Mouse (Mus musculus): ENCODE results near the gene Gzmn.
A peak's percentile ranks its signal among the peaks of the same experiment; 100 is the strongest.
"Not testable (repeated sequence)": the region's sequence is repeated elsewhere in the genome, so short reads cannot be mapped to it uniquely, and the experiment has no call there.

Gzmn gene

DNA sequence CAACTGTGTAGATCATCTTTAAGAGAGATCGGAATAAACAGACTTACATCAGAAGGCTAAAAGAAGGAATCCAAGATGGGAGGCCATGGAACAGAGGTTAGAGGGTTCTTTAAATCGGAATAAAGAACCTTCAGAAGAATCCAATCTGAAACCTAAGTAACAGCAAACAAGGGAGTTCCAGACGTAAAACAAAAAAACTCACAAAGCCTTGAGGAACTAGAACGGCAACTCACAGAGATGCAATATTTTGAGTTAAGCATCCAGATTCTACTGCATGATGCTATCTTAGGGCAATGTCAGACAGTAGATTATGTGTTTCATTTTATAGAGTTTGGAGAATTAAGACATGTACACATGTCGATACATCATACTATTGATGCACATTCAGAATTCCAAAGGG is at the start of gene Gzmn:
TSS of gene Gzmn (minus strand) at position 101 of the 400 bp plus-strand sequence.
- no peak for DNase-seq

DNA sequence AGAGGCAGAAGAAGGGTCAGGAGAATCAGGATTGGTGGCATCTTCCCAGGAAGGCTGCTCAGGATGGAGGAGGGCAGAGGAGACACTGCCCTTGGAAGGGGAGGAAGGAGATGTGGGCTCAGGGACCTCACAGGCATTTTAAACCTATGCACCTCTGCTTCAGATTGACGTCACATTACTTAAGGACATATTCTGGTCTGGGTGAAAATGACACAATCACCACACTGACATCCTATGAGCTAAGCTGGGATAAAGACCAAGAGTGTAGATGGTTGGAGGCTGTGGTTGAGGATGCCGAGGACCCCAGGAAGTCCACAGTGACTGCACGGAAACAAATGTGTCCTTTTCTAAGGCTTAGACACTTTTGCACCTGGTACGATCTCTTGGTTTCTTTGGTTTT is 36.9 kb upstream of the Gzmn start, which contains the start of gene Gzmf:
TSS of gene Gzmf (minus strand) at position 101 of the 400 bp plus-strand sequence.
- no peak for DNase-seq

DNA sequence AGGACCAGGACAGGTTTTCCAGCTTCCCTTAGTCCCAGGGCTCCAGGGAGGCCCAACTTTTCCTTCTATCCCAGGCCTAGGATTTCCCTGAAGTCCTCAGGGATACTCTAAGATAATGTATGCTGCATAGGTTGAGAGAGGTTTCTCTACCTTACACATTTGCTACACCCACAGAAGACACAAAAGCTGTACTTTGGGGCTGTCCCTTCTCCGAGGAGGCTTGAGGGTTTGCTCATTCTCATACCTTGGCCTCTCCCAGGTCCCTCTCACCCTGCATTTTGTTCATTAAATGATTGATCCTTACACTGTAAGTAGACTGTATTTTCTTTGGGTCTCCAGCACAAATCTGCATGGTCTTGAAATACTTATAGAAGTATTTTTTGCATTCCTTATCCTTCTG is 31.2 kb upstream of the Gzmn start:
- no peak for DNase-seq

DNA sequence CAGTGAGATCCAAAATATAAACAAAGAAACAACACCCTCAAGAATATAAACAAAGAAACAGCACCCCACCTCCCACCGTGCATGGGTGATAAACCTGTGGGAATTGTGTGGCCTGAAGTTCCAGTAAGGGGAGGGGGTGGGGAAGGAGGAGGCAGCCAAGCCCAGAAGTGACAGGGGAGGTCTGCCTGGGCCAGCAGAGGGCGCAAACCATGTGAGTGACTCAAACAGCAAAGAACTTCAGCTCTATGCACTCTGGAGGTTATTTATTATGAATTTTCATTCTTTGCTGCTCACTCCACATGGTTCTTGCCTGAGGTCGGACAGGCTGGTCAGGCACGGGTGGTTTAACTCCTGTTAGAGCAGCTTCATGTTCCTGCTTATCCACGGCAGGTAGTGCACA is 30.6 kb upstream of the Gzmn start:
- peak; percentile 74 to 75 for DNase-seq

DNA sequence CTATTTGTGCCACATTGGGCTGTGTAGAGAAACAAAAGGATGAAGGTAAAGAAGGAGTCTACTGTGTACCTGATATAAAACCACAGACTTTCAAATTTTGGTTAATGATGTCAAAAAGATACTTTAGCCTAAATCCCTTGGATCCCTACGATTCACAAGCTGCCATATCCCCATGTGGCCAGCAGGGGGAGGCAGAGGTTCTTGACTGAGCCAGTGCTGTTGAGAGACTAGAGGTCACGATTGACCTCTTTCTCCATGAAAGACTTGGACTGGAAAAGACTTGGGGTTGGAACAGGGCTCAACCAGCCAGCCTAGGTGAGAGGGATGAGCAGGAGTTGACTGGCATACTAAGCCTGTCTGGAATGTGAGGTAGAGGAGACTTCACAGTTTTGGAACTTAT is 29.6 kb upstream of the Gzmn start:
- peak; percentile 83 for DNase-seq

DNA sequence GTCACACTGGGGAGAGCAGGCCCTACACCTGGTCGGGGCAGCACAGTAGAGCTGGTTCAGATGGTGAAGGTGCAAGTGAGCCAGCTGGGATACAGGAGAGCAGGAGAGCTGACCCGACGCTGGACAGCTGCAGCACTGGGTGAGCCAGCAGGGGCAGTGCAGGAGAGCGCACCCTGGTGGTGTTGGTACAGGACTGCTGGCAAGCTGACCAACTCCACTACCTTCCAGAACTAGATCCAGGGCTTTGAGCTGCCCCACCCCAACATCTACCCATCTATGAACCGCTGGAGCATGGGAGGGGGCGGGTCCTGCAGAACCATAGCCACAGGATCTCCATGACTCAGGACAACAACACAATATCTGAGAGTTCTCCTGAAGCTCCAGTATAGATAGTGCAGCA is 12.5 kb upstream of the Gzmn start:
- DNase-seq: peak; percentile 24 to 30

DNA sequence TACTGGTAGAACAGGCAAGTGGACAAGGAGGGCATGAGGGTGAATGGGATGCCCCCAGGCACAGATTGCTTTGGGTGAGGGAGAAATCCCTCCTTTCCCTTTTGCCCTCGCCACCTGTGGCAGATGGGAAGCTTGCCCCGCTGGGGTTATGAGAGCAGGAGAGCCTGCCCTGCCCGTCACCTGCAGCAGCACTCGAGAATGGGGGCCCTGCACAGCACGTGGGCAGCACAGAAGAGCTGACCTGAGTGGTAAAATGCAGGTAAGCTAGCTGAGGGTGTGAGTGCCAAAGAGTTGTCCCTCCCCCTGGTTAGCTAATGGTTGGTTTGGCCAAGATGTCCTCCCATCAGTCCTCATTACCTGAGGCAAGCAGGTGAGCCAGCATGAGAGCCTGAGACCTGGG is 12.1 kb upstream of the Gzmn start:
- no peak for DNase-seq

DNA sequence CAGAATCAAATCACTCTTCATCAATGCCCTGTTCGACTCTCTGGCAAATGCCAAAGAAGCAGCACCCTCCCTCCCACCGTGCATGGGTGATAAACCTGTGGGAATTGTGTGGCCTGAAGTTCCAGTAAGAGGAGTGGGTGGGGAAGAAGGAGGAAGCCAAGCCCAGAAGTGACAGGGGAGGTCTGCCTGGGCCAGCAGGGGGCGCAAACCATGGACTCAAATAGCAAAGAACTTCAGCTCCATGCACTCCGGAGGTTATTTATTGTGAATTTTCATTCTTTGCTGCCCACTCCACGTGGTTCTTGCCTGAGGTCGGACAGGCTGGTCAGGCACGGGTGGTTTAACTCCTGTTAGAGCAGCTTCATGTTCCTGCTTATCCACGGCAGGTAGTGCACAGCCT is 3.3 kb upstream of the Gzmn start:
- DNase-seq: peak; percentile 74 to 75

DNA sequence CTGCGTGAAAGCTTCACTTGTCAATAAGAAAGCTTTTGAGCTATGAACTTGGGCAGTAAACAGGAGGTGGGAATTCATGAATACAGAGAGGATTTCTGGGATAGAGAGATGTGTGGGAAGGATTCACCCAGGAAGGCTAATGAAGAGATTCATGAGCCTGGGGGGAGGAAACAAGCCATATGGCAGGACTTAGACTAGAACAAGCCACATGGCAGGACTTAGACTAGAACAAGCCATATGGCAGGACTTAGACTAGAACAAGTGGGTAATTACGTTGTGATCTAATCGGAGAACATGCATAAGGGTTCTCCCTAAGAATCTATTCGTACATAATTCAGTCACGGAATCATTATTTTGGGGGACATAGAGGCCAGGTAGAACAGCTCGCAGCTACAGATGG is 1.0 kb downstream of the Gzmn start:
- DNase-seq: no peak

DNA sequence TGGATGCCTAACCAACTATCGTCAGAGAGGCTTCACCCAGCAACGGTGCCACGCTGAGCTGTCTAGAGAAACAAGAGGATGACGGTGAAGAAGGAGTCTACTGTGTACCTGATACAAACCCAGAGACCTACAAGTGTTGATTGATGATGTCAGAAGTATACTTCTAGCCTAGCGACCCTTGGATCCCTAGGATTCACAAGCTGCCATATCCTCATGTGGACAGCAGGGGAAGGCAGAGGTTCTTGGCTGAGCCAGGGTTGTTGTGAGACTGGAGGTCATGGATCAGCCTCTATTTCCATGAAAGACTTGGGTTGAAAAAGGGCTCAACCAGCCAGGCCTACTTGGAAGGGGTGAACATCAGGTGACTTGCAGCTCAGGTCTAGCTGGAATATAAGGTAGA is 1.7 kb downstream of the Gzmn start:
- DNase-seq: no peak

DNA sequence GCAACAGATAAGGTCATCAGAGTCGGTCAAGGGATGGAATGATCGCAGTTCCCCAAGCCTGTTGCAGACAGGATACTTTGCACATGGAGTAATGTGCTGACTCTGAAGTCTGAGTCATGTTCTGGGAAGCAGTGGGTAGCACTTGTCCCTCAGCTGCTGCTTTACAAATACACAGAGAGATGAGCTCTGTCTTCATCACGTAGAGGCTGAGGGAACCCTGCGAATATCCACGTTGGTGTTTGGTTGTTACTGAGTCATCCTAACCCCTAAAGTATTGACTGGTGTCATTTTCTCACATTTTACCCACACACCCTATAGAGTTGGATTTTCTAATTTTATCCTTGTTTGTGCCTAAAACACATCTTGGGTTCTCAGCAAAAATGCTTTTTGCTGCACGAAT is 6.4 kb downstream of the Gzmn start:
- DNase-seq: no peak

DNA sequence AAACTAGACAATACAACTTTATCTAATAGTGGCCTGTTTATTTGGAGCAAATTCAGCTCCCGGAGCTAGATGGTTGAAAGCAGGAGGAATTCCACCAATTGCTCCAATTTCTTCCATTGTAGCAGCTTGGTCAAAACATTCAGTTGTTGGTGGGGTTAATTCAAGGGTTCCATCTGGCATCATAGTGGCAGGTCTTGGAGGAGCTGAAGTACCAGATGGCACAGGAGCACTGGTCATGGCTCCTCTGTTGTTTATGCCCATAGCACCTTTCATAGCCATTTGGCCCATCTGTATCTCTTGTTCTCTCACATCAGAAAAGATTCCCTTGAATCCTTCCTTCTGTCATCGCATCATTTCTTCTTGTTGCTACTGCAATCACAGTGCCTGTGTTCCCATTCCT is 12.3 kb downstream of the Gzmn start:
- DNase-seq: no peak

DNA sequence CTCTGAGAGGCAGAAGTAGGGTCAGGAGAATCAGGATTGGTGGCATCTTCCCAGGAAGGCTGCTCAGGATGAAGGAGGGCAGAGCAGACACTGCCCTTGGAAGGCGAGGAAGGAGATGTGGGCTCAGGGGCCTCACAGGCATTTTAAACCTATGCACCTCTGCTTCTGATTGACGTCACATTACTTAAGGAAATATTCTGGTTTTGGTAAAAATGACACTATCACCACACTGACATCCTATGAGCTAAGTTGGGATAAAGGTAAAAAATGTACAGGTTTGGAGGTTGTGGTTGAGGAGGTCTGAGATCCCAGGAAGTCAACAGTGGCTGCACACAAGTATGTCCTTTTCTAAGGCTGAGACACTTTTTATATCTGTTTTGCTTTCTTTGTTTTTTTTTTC is 14.9 kb downstream of the Gzmn start, which contains the start of gene Gzmg:
TSS of gene Gzmg (minus strand) at position 101 of the 400 bp plus-strand sequence.
- not testable (repeated sequence) for DNase-seq

DNA sequence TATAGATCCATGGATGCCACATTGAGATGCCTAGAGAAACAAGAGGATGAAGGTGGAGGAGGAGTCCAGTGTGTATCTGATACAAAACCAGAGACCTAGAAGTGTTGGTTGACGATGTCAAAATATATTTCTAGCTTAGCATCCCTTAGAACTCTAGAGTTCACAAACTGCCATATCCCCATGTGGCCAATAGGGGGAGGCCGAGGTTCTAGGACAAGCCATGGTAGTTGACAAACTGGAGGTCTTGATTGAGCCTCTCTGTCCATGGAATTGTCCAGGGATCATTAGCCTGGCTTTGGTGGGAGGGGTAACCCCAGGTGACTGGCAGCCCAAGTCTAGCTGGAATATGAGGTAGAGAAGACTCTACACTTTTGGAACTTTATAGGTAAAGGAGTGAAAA is 19.1 kb downstream of the Gzmn start:
- DNase-seq: no peak

DNA sequence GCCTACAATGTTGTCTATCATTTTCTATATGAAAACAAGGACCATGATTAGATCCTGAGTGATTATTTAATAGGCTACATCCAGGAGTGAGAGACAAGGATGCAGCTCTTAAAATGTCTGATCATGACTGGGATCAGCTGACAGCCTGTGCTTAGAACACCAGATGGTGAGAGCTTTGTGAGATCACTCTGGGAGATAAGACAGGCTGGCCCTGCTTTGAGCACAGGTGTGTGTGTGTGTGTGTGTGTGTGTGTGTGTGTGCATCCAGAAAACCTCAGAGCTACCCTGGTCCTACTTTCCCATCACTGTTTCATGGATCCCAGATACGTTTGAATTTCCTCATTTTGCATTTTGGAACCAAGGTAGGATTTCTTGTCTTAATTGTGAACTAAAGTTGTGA is 40.7 kb downstream of the Gzmn start:
- not testable (repeated sequence) for DNase-seq

DNA sequence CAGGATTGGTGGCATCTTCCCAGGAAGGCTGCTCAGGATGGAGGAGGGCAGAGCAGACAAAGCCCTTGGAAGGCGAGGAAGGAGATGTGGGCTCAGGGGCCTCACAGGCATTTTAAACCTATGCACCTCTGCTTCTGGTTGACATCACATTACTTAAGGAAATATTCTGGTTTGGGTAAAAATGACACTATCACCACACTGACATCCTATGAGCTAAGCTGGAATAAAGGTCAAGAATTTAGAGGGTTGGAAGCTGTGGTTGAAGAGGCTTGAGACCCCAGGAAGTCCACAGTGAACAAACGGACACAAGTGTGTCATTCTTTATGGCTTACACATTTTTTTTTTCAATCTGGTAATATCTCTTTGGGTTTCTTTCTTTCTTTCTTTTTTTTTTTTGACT is 41.9 kb downstream of the Gzmn start, which contains the start of gene Gzmd:
TSS of gene Gzmd (minus strand) at position 101 of the 400 bp plus-strand sequence.
- not testable (repeated sequence) for DNase-seq

DNA sequence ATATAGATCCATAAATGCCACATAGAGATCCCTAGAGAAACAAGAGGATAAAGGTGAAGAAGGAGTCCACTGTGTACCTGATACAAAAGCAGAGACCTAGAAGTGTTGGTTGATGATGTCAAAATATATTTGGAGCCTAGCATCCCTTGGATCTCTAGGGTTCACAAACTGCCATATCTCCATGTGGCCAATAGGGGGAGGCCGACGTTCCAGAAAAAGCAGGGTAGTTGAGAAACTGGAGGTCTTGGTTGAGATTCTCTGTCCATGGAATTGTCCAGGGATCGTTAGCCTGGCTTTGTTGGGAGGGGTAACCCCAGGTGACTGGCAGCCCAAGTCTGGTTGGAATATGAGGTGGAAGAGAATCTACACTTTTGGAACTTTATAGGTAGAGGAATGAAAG is 46.1 kb downstream of the Gzmn start:
- no peak for DNase-seq

DNA sequence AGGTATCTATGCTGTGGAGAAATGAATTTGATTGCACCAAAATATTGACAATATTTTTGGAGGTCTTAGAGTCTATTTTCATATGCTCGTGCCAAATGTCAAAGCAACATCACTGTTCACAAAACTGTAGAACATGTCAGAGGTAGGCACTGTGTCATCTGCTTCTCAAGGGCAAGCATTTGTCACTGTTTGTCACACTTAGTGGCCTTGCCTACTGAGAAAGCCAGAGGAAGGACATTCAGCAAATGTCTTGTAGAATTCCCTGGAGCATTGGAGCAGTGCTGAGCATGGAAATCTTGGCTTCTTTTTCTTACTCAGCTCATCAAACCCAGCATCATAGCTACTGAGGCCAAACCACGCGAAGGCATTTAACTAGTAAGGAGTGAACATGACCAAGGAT is 50.9 kb downstream of the Gzmn start:
- no peak for DNase-seq

DNA sequence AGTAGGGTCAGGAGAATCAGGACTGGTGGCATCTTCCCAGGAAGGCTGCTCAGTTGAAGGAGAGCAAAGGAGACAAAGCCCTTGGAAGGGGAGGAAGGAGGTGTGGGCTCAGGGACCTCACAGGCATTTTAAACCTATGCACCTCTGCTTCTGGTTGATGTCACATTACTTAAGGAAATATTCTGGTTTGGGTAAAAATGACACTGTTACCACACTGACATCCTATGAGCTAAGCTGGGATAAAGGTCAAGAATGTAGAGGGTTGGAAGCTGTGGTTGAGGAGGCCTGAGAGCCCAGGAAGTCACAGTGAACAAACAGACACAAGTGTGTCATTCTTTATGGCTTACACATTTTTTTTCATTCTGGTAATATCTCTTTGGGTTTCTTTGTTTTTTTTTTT is 53.9 kb downstream of the Gzmn start, which contains the start of gene Gzme:
TSS of gene Gzme (minus strand) at position 101 of the 400 bp plus-strand sequence.
- DNase-seq: no peak
